Mouse (Mus musculus) liver (tissue): Measurements from ENCODE around the gene Paqr8.
"Not testable (repeated sequence)": the region's sequence is repeated elsewhere in the genome, so short reads cannot be mapped to it uniquely, and the experiment has no call there.

ENCODE experiments used
- DNase-seq: peaks from one replicate; pipeline ENCODE4 v3.0.0-alpha.2; 2020; ENCODE audit warnings: mixed read lengths

The Paqr8 gene

GRCm38 (mm10) chr1:20912527-20913171 is 22.2 kb downstream of the Paqr8 start:
- DNase-seq, result no peak

GRCm38 (mm10) chr1:20914769-20915168 is 24.4 kb downstream of the Paqr8 start:
- no peak for DNase-seq

- DNase-seq, result no peak
These were observed 25.2 kb downstream of the Paqr8 start for GRCm38 (mm10) chr1:20915608-20916007.

- no peak for DNase-seq
These were observed 27.2 kb downstream of the Paqr8 start for GRCm38 (mm10) chr1:20917496-20918050.

GRCm38 (mm10) chr1:20919728-20920127 is 29.3 kb downstream of the Paqr8 start:
- no peak for DNase-seq

- DNase-seq, result no peak
These were observed 30.7 kb downstream of the Paqr8 start for GRCm38 (mm10) chr1:20921081-20921528.

- no peak for DNase-seq
These were observed 32.4 kb downstream of the Paqr8 start for GRCm38 (mm10) chr1:20922612-20923399.

GRCm38 (mm10) chr1:20925324-20925723 is 34.9 kb downstream of the Paqr8 start:
- not testable (repeated sequence) for DNase-seq

- DNase-seq, result no peak
These were observed 35.5 kb downstream of the Paqr8 start for GRCm38 (mm10) chr1:20925926-20926325.

GRCm38 (mm10) chr1:20926376-20926775 is 36.0 kb downstream of the Paqr8 start:
- no peak for DNase-seq

GRCm38 (mm10) chr1:20928487-20928886 is 38.1 kb downstream of the Paqr8 start:
- no peak for DNase-seq

GRCm38 (mm10) chr1:20933457-20933856 is 43.1 kb downstream of the Paqr8 start:
- DNase-seq, result peak; percentile 53

GRCm38 (mm10) chr1:20935106-20935505 is 44.7 kb downstream of the Paqr8 start:
- no peak for DNase-seq

- DNase-seq, result peak; percentile 38
These were observed 48.6 kb downstream of the Paqr8 start for GRCm38 (mm10) chr1:20939046-20939445.

- DNase-seq, result peak; percentile 47
These were observed 49.7 kb downstream of the Paqr8 start for GRCm38 (mm10) chr1:20940151-20940550.

GRCm38 (mm10) chr1:20941322-20941721 is 50.9 kb downstream of the Paqr8 start:
- no peak for DNase-seq

- no peak for DNase-seq
These were observed 51.5 kb downstream of the Paqr8 start for GRCm38 (mm10) chr1:20941857-20942256.

GRCm38 (mm10) chr1:20943016-20943415 is 52.6 kb downstream of the Paqr8 start:
- no peak for DNase-seq

GRCm38 (mm10) chr1:20951300-20951763 is 60.9 kb downstream of the Paqr8 start, which contains the start of gene Efhc1:
TSS of gene Efhc1 (plus strand) at chr1:20951626.
- DNase-seq, result peak; percentile 92

GRCm38 (mm10) chr1:20951799-20952198 is 61.4 kb downstream of the Paqr8 start:
- DNase-seq, result no peak

- no peak for DNase-seq
These were observed 64.5 kb downstream of the Paqr8 start for GRCm38 (mm10) chr1:20954876-20955275.

- no peak for DNase-seq
These were observed 79.2 kb downstream of the Paqr8 start for GRCm38 (mm10) chr1:20969642-20970041.

- no peak for DNase-seq
These were observed 83.0 kb downstream of the Paqr8 start for GRCm38 (mm10) chr1:20973389-20973788.
